Mouse (Mus musculus) heart, embryonic 14.5 days (tissue): ENCODE results near the gene Hspbp1. TPM values are rescaled to one million over a fixed set of nuclear protein-coding genes. Genes with fewer than 3 reads are reported as not detected.

Source experiments
- ATAC-seq: fragments of 200-750 bp; cut with Nextera tagmentation; 2 replicates; pipeline ENCODE4 v1.8.0; 2017; ENCODE audit warnings: low read depth, moderate TSS enrichment; ENCODE audit not compliant: insufficient number of reproducible peaks, insufficient read depth, low FRiP score
- H3K27ac ChIP-seq, 2 experiments: fragments of 200-500 bp in 1 of 2; fragments of 300-500 bp in 1 of 2; sonication (generic) in 1 of 2; replicated peaks in 1 of 2; 2 replicates each; pipeline ENCODE4 v1.5.1; 2012 to 2014; ENCODE audit warnings: low read depth in 2 of 2, low read length in 2 of 2, control low read depth in 1 of 2, mild to moderate bottlenecking in 1 of 2, mixed read lengths in 1 of 2; ENCODE audit not compliant: control insufficient read depth in 1 of 2, insufficient read depth in 1 of 2
- H3K27me3 ChIP-seq: fragments of 300-500 bp; sonication (generic); 2 replicates; pipeline ENCODE4 v1.6.1; 2014; ENCODE audit warnings: mild to moderate bottlenecking, low read length, control low read depth; ENCODE audit not compliant: control insufficient read depth, insufficient read depth
- H3K36me3 ChIP-seq: fragments of 300-500 bp; sonication (generic); 2 replicates; pipeline ENCODE4 v1.6.1; 2014; ENCODE audit warnings: mild to moderate bottlenecking, control low read depth, low read length, mixed read lengths; ENCODE audit not compliant: control insufficient read depth, insufficient read depth
- H3K4me1 ChIP-seq, 2 experiments: fragments of 200-500 bp in 1 of 2; fragments of 300-500 bp in 1 of 2; sonication (generic) in 1 of 2; 2 replicates each; pipeline ENCODE4 v1.6.1; 2012 to 2014; ENCODE audit warnings: low read length in 2 of 2, control low read depth in 1 of 2, mixed read lengths in 1 of 2; ENCODE audit not compliant: control insufficient read depth in 2 of 2, insufficient read depth in 2 of 2
- H3K4me2 ChIP-seq: fragments of 300-500 bp; sonication (generic); 2 replicates; pipeline ENCODE4 v1.6.1; 2014; ENCODE audit warnings: mild to moderate bottlenecking, low read length
- H3K4me3 ChIP-seq, 2 experiments: fragments of 200-500 bp in 1 of 2; fragments of 300-500 bp in 1 of 2; sonication (generic) in 1 of 2; 2 replicates each; pipeline ENCODE4 v1.5.1; 2012 to 2014; ENCODE audit warnings: low read length in 2 of 2, mild to moderate bottlenecking in 2 of 2, control low read depth in 1 of 2, low read depth in 1 of 2, moderate library complexity in 1 of 2; ENCODE audit not compliant: control insufficient read depth in 1 of 2, insufficient read depth in 1 of 2
- H3K9ac ChIP-seq: fragments of 300-500 bp; sonication (generic); 2 replicates; pipeline ENCODE4 v1.6.1; 2014; ENCODE audit warnings: mild to moderate bottlenecking, low read length
- H3K9me3 ChIP-seq: fragments of 300-500 bp; sonication (generic); 2 replicates; pipeline ENCODE4 v1.6.1; 2016; ENCODE audit warnings: low read length, control low read depth; ENCODE audit not compliant: control insufficient read depth
- WGBS: fragments of 180-500 bp; shearing (Covaris S2); extraction: QIAGEN DNeasy Blood & Tissue Kit; methylation state at CpG from one replicate; pipeline ENCODE4 v1.1.7; 2014; 5-methylcytosine and 5-hydroxymethylcytosine counted together
- polyA plus RNA-seq: library from polyadenylated mRNA; unstranded; fragments of >200 nt; fragmentation: Nextera tagmentation; extraction: Ambion mirVana; gene quantifications from 2 replicates; pipeline ENCODE4 v1.2.1, GENCODE M21; 2014

Gene Hspbp1
- polyA plus RNA-seq, 1 experiment from 2014 or later = 65.4 TPM

GRCm38 (mm10) chr7:4619979-4620378 is 64.9 kb downstream of the Hspbp1 start:
- no peak overlapping the region for H3K4me2 ChIP-seq
- ATAC-seq = no peak
- 34% methylated on average over 1 of the region's 1 CpGs for WGBS

GRCm38 (mm10) chr7:4613740-4614403 is 71.0 kb downstream of the Hspbp1 start:
- H3K9ac ChIP-seq = no peak overlapping the region
- H3K4me3 ChIP-seq = no peak overlapping the region
- no peak for ATAC-seq
- no peaks in the 10 kb centered on the region for H3K36me3 ChIP-seq
- no peaks in the 10 kb centered on the region for H3K27me3 ChIP-seq
- WGBS = 68% methylated on average over 14 of the region's 14 CpGs
- H3K4me1 ChIP-seq = no peaks in the 10 kb centered on the region
- H3K4me2 ChIP-seq = no peak overlapping the region
- no peaks in the 10 kb centered on the region for H3K9me3 ChIP-seq
- no peak overlapping the region for H3K27ac ChIP-seq

More at GRCm38 (mm10) chr7:4619979-4620378, 64.9 kb downstream of the Hspbp1 start:
- H3K4me3 ChIP-seq = no peak overlapping the region
- no peaks in the 10 kb centered on the region for H3K9me3 ChIP-seq
- no peaks in the 10 kb centered on the region for H3K4me1 ChIP-seq
- no peaks in the 10 kb centered on the region for H3K36me3 ChIP-seq
- H3K27ac ChIP-seq = no peak overlapping the region
- no peak overlapping the region for H3K9ac ChIP-seq
- no peaks in the 10 kb centered on the region for H3K27me3 ChIP-seq

GRCm38 (mm10) chr7:4612956-4613355 is 71.9 kb downstream of the Hspbp1 start:
- H3K27me3 ChIP-seq = no peaks in the 10 kb centered on the region
- H3K27ac ChIP-seq = no peak overlapping the region
- H3K4me1 ChIP-seq = no peaks in the 10 kb centered on the region
- H3K4me3 ChIP-seq = no peak overlapping the region
- no peaks in the 10 kb centered on the region for H3K9me3 ChIP-seq
- no peak overlapping the region for H3K9ac ChIP-seq
- ATAC-seq = no peak
- WGBS = 73% methylated on average over 1 of the region's 1 CpGs
- H3K4me2 ChIP-seq = no peak overlapping the region
- H3K36me3 ChIP-seq = no peaks in the 10 kb centered on the region

- 49% methylated on average over 8 of the region's 8 CpGs for WGBS
- Histone ChIP-seq H3K27me3 (no peaks in the 10 kb centered on the region), H3K4me1 (no peaks in the 10 kb centered on the region), H3K36me3 (no peaks in the 10 kb centered on the region), H3K27ac (no peak overlapping the region), H3K4me3 (no peak overlapping the region), H3K4me2 (no peak overlapping the region), H3K9ac (no peak overlapping the region), H3K9me3 (no peaks in the 10 kb centered on the region)
- no peak for ATAC-seq
Observed at GRCm38 (mm10) chr7:4612386-4612785, 72.5 kb downstream of the Hspbp1 start.

GRCm38 (mm10) chr7:4611921-4612341 is 72.9 kb downstream of the Hspbp1 start:
- Histone ChIP-seq H3K4me2 (no peak overlapping the region), H3K27ac (no peak overlapping the region), H3K27me3 (no peaks in the 10 kb centered on the region), H3K36me3 (no peaks in the 10 kb centered on the region), H3K9ac (no peak overlapping the region), H3K4me3 (no peak overlapping the region), H3K9me3 (no peaks in the 10 kb centered on the region), H3K4me1 (no peaks in the 10 kb centered on the region)
- WGBS = 68% methylated on average over 12 of the region's 12 CpGs
- no peak for ATAC-seq

- no peaks in the 10 kb centered on the region for H3K27me3 ChIP-seq
- H3K36me3 ChIP-seq = no peaks in the 10 kb centered on the region
- H3K27ac ChIP-seq = no peak overlapping the region
- no peaks in the 10 kb centered on the region for H3K9me3 ChIP-seq
- WGBS = 72% methylated on average over 12 of the region's 12 CpGs
- no peak overlapping the region for H3K9ac ChIP-seq
- no peak overlapping the region for H3K4me3 ChIP-seq
- no peak for ATAC-seq
- H3K4me2 ChIP-seq = no peak overlapping the region
- no peaks in the 10 kb centered on the region for H3K4me1 ChIP-seq
Observed at GRCm38 (mm10) chr7:4611511-4611910, 73.4 kb downstream of the Hspbp1 start.

Other genes starting within 250 kb of the Hspbp1 start
- 29.5 and 30.7 TPM in 2 replicates for gene Rdh13, start 239.4 kb downstream of the Hspbp1 start, polyA plus RNA-seq
- 2.1 and 4.7 TPM in 2 replicates for gene Eps8l1, start 224.4 kb downstream of the Hspbp1 start, polyA plus RNA-seq
- gene Ppp1r12c, start 183.4 kb downstream of the Hspbp1 start, polyA plus RNA-seq = 41.7 and 47.7 TPM in 2 replicates
- 479 and 551 TPM in 2 replicates for gene Tnnt1, start 168.7 kb downstream of the Hspbp1 start, polyA plus RNA-seq
- 2,958 and 3,056 TPM in 2 replicates for gene Tnni3, start 160.8 kb downstream of the Hspbp1 start, polyA plus RNA-seq
- 0.15 and 0.51 TPM in 2 replicates for gene Dnaaf3, start 152.6 kb downstream of the Hspbp1 start, polyA plus RNA-seq
- gene Syt5, start 137.5 kb downstream of the Hspbp1 start, polyA plus RNA-seq = 0.55 and 0.78 TPM in 2 replicates
- not detected in 2 replicates for gene Ptprh, start 81.0 kb downstream of the Hspbp1 start, polyA plus RNA-seq
- gene Tmem86b, start 53.6 kb downstream of the Hspbp1 start, polyA plus RNA-seq = 1.2 and 1.6 TPM in 2 replicates
- gene Ppp6r1, start 26.0 kb downstream of the Hspbp1 start, polyA plus RNA-seq = 7.1 and 8.1 TPM in 2 replicates
- 1.3 and 1.4 TPM in 2 replicates for gene Brsk1, start 5.5 kb upstream of the Hspbp1 start, polyA plus RNA-seq
- 0.08 TPM in 1 of 2 replicates, not detected in the other for gene Tmem150b, start 40.2 kb upstream of the Hspbp1 start, polyA plus RNA-seq
- 47.5 and 47.6 TPM in 2 replicates for gene Kmt5c, start 55.0 kb upstream of the Hspbp1 start, polyA plus RNA-seq
- 30.4 and 30.6 TPM in 2 replicates for gene Cox6b2, start 68.0 kb upstream of the Hspbp1 start, polyA plus RNA-seq
- gene Fam71e2, start 86.2 kb upstream of the Hspbp1 start, polyA plus RNA-seq = not detected in 2 replicates
- gene Il11, start 97.8 kb upstream of the Hspbp1 start, polyA plus RNA-seq = not detected in 2 replicates
- not detected in 2 replicates for gene Tmem190, start 97.9 kb upstream of the Hspbp1 start, polyA plus RNA-seq
- 3.0 and 3.7 TPM in 2 replicates for gene Tmem238, start 104.6 kb upstream of the Hspbp1 start, polyA plus RNA-seq
- gene Rpl28, start 107.8 kb upstream of the Hspbp1 start, polyA plus RNA-seq = 179 and 188 TPM in 2 replicates
- 237 and 408 TPM in 2 replicates for gene Ube2s, start 127.5 kb upstream of the Hspbp1 start, polyA plus RNA-seq
- 0.05 TPM in 1 of 2 replicates, not detected in the other for gene Shisa7, start 159.6 kb upstream of the Hspbp1 start, polyA plus RNA-seq
- gene Isoc2b, start 185.2 kb upstream of the Hspbp1 start, polyA plus RNA-seq = 4.2 and 4.3 TPM in 2 replicates
- gene Isoc2a, start 192.1 kb upstream of the Hspbp1 start, polyA plus RNA-seq = 1.1 and 1.5 TPM in 2 replicates
- 0.20 TPM in 1 of 2 replicates, not detected in the other for gene Gm36210, start 221.4 kb upstream of the Hspbp1 start, polyA plus RNA-seq
- 2.1 and 3.1 TPM in 2 replicates for gene Zfp628, start 230.1 kb upstream of the Hspbp1 start, polyA plus RNA-seq
- gene Nat14, start 237.0 kb upstream of the Hspbp1 start, polyA plus RNA-seq = 4.4 and 5.1 TPM in 2 replicates
- 1.4 and 1.9 TPM in 2 replicates for gene Ssc5d, start 240.7 kb upstream of the Hspbp1 start, polyA plus RNA-seq